ENCODE assay signal across 8 mouse cellular contexts in genomic region chr11:103967106-103967735, GRCm38 (mm10). TPM values are rescaled to one million over a fixed set of nuclear protein-coding genes. Genes with fewer than 3 reads are reported as not detected.
DNase-seq lines count a peak whose midpoint lies in the region; ATAC-seq and TF ChIP-seq lines count a peak whose summit lies in the region.

No protein-coding gene starts in this region.

- TF ChIP-seq CTCF in kidney, postnatal 0 days (IDR thresholded peaks at IDR 0.05; ENCODE audit: low read depth), result no peak

- peak overlapping the region; percentile 84 for H3K4me3 ChIP-seq in kidney, postnatal 0 days (replicated peaks; ENCODE audit: low read depth, low read length)
- H3K4me3 ChIP-seq in midbrain, embryonic 14.5 days (replicated peaks; ENCODE audit: low read depth, low read length), result peak overlapping the region; percentile 94

- peak overlapping the region; percentile 79 for H3K9ac ChIP-seq in kidney, postnatal 0 days (ENCODE audit: low read depth, low read length)
- H3K9ac ChIP-seq in midbrain, embryonic 14.5 days (replicated peaks; ENCODE audit: low read length), result peak overlapping the region; percentile 91

- peak overlapping the region; percentile 95 for H3K27ac ChIP-seq in kidney, postnatal 0 days
- peak overlapping the region; percentile 93 for H3K27ac ChIP-seq in midbrain, embryonic 14.5 days (replicated peaks; ENCODE audit: low read depth, low read length)

- H3K9me3 ChIP-seq in kidney, postnatal 0 days (replicated peaks; ENCODE audit: low read length), result no peaks in the 10 kb centered on the region
- H3K9me3 ChIP-seq in midbrain, embryonic 14.5 days (ENCODE audit: control insufficient read depth, low read length), result no peaks in the 10 kb centered on the region

- no peak for ATAC-seq in frontal cortex, adult (ENCODE audit: low TSS enrichment)
- ATAC-seq in kidney, postnatal 0 days (replicated peaks; ENCODE audit: low FRiP score, low read depth), result no peak
- no peak for ATAC-seq in midbrain, embryonic 14.5 days (ENCODE audit: low FRiP score, low TSS enrichment)
- ATAC-seq in inflammation-experienced regulatory T-cells, adult 6 months, result no peak

- H3K36me3 ChIP-seq in kidney, postnatal 0 days (ENCODE audit: insufficient read depth, low read length), result peaks cover 11% of the 10 kb centered on the region; the same call in 1 of the 2 replicates
- H3K36me3 ChIP-seq in midbrain, embryonic 14.5 days (ENCODE audit: control insufficient read depth, insufficient read depth, low read length), result peaks cover 20% of the 10 kb centered on the region

- peak; percentile 32 to 43 for DNase-seq in frontal cortex, postnatal 10 days (ENCODE audit: low spot score in 2 of 2)
- peak; percentile 28 for DNase-seq in urinary bladder, adult 2 months (ENCODE audit: low spot score)
- no peak for DNase-seq in urinary bladder, postnatal 10 days (ENCODE audit: low spot score)
- peak; percentile 25 for DNase-seq in kidney, postnatal 0 days (ENCODE audit: low spot score)
- DNase-seq in midbrain, embryonic 14.5 days, result no peak
- no peak for DNase-seq in gastrocnemius, adult 18-20 months (ENCODE audit: low spot score)

- H3K4me2 ChIP-seq in kidney, postnatal 0 days (ENCODE audit: low read length), result peak overlapping the region; percentile 83
- H3K4me2 ChIP-seq in midbrain, embryonic 14.5 days (ENCODE audit: low read length), result peak overlapping the region; percentile 69

- H3K27me3 ChIP-seq in kidney, postnatal 0 days (ENCODE audit: insufficient read depth, low read length), result no peaks in the 10 kb centered on the region
- H3K27me3 ChIP-seq in midbrain, embryonic 14.5 days (ENCODE audit: control insufficient read depth, insufficient read depth, low read length), result no peaks in the 10 kb centered on the region

- WGBS in kidney, postnatal 0 days, result under 1% methylated on average over 20 of the region's 20 CpGs
- WGBS in midbrain, embryonic 14.5 days, result 1% methylated on average over 20 of the region's 20 CpGs

- 0 out of 2 replicates have a peak, but pooled peaks cover 4% of the 10 kb centered on the region for H3K4me1 ChIP-seq in kidney, postnatal 0 days (replicated peaks; ENCODE audit: insufficient read depth, low read length)
- H3K4me1 ChIP-seq in midbrain, embryonic 14.5 days (ENCODE audit: control insufficient read depth, insufficient read depth, low read length), result peaks cover 12% of the 10 kb centered on the region

RNA-seq across cellular contexts. Expression of gene Arf2, which starts 0.7 kb away (rescaled TPM):
- polyA plus RNA-seq in urinary bladder, adult 2 months (2012; rRNA removed), result 43.7 and 53.1 TPM in 2 replicates
- polyA plus RNA-seq in kidney, postnatal 0 days (2015; fragmentation: Nextera tagmentation; extraction: Ambion mirVana), result 74.1 and 76.0 TPM in 2 replicates
- polyA plus RNA-seq in midbrain, embryonic 14.5 days (2014; fragmentation: Nextera tagmentation; extraction: Ambion mirVana), result 193 and 222 TPM in 2 replicates
- total RNA-seq in gastrocnemius, adult 18-20 months (2021), result 10 to 100 TPM; 14.7 to 22.9 TPM
- polyA plus RNA-seq in inflammation-experienced regulatory T-cells, adult 6 months (2017; shearing (Covaris generic)), result 10 to 100 TPM; 12.1 to 14.5 (median 12.6) TPM

RNA-seq across cellular contexts. Expression of gene Nsf, which starts 13.4 kb away (rescaled TPM):
- 27.8 and 30.2 TPM in 2 replicates for polyA plus RNA-seq in urinary bladder, adult 2 months (2012; rRNA removed)
- polyA plus RNA-seq in kidney, postnatal 0 days (2015; fragmentation: Nextera tagmentation; extraction: Ambion mirVana), result 37.1 and 41.2 TPM in 2 replicates
- polyA plus RNA-seq in midbrain, embryonic 14.5 days (2014; fragmentation: Nextera tagmentation; extraction: Ambion mirVana), result 134 and 143 TPM in 2 replicates
- 10 to 100 TPM; 17.0 TPM for total RNA-seq in gastrocnemius, adult 18-20 months (2021)
- 10 to 100 TPM; 52.2 to 85.6 (median 76.6) TPM for polyA plus RNA-seq in inflammation-experienced regulatory T-cells, adult 6 months (2017; shearing (Covaris generic))

Comparison
In these comparisons a context has a peak if more than half of its experiments do, and no peak if none do; other contexts are left out.
1. DNase-seq: peak in frontal cortex, postnatal 10 days (2 of 2), urinary bladder, adult 2 months (single experiment) and kidney, postnatal 0 days (single experiment); none in urinary bladder, postnatal 10 days (single experiment), midbrain, embryonic 14.5 days (single experiment) and gastrocnemius, adult 18-20 months (single experiment).